Mouse (Mus musculus): ENCODE results near the gene Trim41. TPM values are rescaled to one million over a fixed set of nuclear protein-coding genes. Genes with fewer than 3 reads are reported as not detected.

Gene Trim41
- polyA plus RNA-seq, 1 experiment from 2014 or later: 3.6 TPM

Other genes starting within 250 kb of the Trim41 start
- 652 and 656 TPM in 2 replicates for gene Rack1, start 17.0 kb downstream of the Trim41 start, polyA plus RNA-seq (2014; fragmentation: Nextera tagmentation; extraction: Ambion mirVana)
- 0.51 and 0.97 TPM in 2 replicates for gene Trim7, start 8.8 kb upstream of the Trim41 start, polyA plus RNA-seq (2014; fragmentation: Nextera tagmentation; extraction: Ambion mirVana)
- gene Gm12184, start 9.3 kb upstream of the Trim41 start, polyA plus RNA-seq (2014; fragmentation: Nextera tagmentation; extraction: Ambion mirVana): 10.9 and 18.2 TPM in 2 replicates
- 1.8 and 2.8 TPM in 2 replicates for gene Irgm1, start 54.3 kb upstream of the Trim41 start, polyA plus RNA-seq (2014; fragmentation: Nextera tagmentation; extraction: Ambion mirVana)
- gene Gm5431, start 84.9 kb upstream of the Trim41 start, polyA plus RNA-seq (2014; fragmentation: Nextera tagmentation; extraction: Ambion mirVana): 0.31 TPM in 1 of 2 replicates, not detected in the other
- gene Psme2b, start 128.8 kb upstream of the Trim41 start, polyA plus RNA-seq (2014; fragmentation: Nextera tagmentation; extraction: Ambion mirVana): 1.2 and 2.1 TPM in 2 replicates
- gene Olfr56, start 161.5 kb upstream of the Trim41 start, polyA plus RNA-seq (2014; fragmentation: Nextera tagmentation; extraction: Ambion mirVana): not detected in 2 replicates
- gene 9930111J21Rik1, start 162.0 kb upstream of the Trim41 start, polyA plus RNA-seq (2014; fragmentation: Nextera tagmentation; extraction: Ambion mirVana): 0.09 and 0.30 TPM in 2 replicates
- gene Gm12185, start 174.9 kb upstream of the Trim41 start, polyA plus RNA-seq (2014; fragmentation: Nextera tagmentation; extraction: Ambion mirVana): not detected in 2 replicates
- not detected in 2 replicates for gene Tgtp1, start 176.8 kb upstream of the Trim41 start, polyA plus RNA-seq (2014; fragmentation: Nextera tagmentation; extraction: Ambion mirVana)
- gene 9930111J21Rik2, start 233.9 kb upstream of the Trim41 start, polyA plus RNA-seq (2014; fragmentation: Nextera tagmentation; extraction: Ambion mirVana): 0.09 and 0.27 TPM in 2 replicates
- not detected in 2 replicates for gene Tgtp2, start 246.9 kb upstream of the Trim41 start, polyA plus RNA-seq (2014; fragmentation: Nextera tagmentation; extraction: Ambion mirVana)